Mouse (Mus musculus): ENCODE measurements at regions not wholly inside any gene's neighbourhood (a gene's known extent, or its start where the extent isn't known, plus 50 kb on each side); places are given as distances from the start of the nearest gene placed in this dataset.
A peak's percentile ranks its signal among the peaks of the same experiment; 100 is the strongest.

DNA sequence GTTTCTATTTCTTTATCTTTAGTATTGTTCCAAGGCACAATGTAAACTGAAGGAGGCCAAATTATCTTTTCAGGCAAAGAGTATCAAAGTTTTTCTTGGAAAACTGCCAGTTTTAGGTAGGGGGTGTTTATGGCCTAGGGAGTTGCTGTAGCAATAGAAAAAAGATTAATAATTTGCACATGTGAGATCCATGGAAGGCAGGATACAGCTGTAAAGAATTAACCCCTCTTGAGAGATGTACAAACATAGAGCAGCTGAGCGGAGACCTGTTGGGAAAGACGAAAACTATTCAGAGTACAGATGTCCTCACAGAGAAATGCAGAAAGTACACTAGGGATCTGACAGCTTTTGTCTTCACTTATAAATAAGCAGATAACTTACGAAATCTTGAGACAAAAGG is 176.8 kb downstream of the Fign start:
- Histone ChIP-seq H3K4me2 (no peak overlapping the region), H3K9me3 (no peaks in the 10 kb centered on the region), H3K36me3 (no peaks in the 10 kb centered on the region), H3K27ac (replicated peaks) (no peak overlapping the region), H3K4me3 (no peak overlapping the region), H3K27me3 (replicated peaks) (no peaks in the 10 kb centered on the region), H3K9ac (no peak overlapping the region), H3K4me1 (0 out of 2 replicates have a peak, but pooled peaks cover 12% of the 10 kb centered on the region)
- ATAC-seq (ENCODE audit: extremely low read depth, insufficient number of reproducible peaks, low FRiP score, low TSS enrichment), result no peak
- 57% methylated on average over 3 of the region's 3 CpGs for WGBS

DNA sequence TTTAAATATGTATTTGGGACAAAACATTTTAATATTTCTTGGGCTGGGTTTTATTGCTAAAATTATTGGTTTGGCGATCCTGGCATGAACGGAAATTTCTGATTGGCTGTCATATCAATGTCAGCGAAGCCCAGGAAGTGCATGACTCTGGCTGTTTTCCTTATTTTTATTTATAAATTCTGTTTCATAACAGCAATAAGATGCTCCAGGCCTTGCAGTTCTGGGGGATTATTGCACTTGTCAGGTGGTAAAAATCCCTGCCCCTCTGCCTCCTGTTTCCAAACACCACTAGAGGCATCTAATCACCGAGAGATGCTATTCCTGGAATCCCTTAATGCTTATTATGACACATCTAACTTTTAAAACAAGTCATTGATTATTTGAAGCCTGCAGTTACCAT is 177.8 kb downstream of the Fign start:
- H3K4me3 ChIP-seq, result no peak overlapping the region
- no peaks in the 10 kb centered on the region for H3K36me3 ChIP-seq
- WGBS, result 80% methylated on average over 4 of the region's 4 CpGs
- H3K4me2 ChIP-seq, result no peak overlapping the region
- H3K4me1 ChIP-seq, result 0 out of 2 replicates have a peak, but pooled peaks cover 12% of the 10 kb centered on the region
- H3K27ac ChIP-seq (replicated peaks), result no peak overlapping the region
- no peak overlapping the region for H3K9ac ChIP-seq
- no peaks in the 10 kb centered on the region for H3K9me3 ChIP-seq
- ATAC-seq (ENCODE audit: extremely low read depth, insufficient number of reproducible peaks, low FRiP score, low TSS enrichment), result no peak
- no peaks in the 10 kb centered on the region for H3K27me3 ChIP-seq (replicated peaks)

- peaks cover 5% of the 10 kb centered on the region; the same call in 1 of the 2 replicates for H3K4me1 ChIP-seq
- H3K36me3 ChIP-seq, result no peaks in the 10 kb centered on the region
- no peak for ATAC-seq (ENCODE audit: extremely low read depth, insufficient number of reproducible peaks, low FRiP score, low TSS enrichment)
- H3K27ac ChIP-seq (replicated peaks), result no peak overlapping the region
- H3K4me3 ChIP-seq, result no peak overlapping the region
- no peak overlapping the region for H3K4me2 ChIP-seq
- H3K9me3 ChIP-seq, result no peaks in the 10 kb centered on the region
- H3K27me3 ChIP-seq (replicated peaks), result no peaks in the 10 kb centered on the region
- no peak overlapping the region for H3K9ac ChIP-seq
These were observed 197.2 kb downstream of the Fign start for GRCm38 (mm10) chr2:63900644-63901043.

- no peaks in the 10 kb centered on the region for H3K27me3 ChIP-seq (replicated peaks)
- no peak overlapping the region for H3K4me3 ChIP-seq
- H3K4me1 ChIP-seq, result peaks cover 19% of the 10 kb centered on the region
- H3K36me3 ChIP-seq, result no peaks in the 10 kb centered on the region
- H3K4me2 ChIP-seq, result peak overlapping the region; percentile 35
- H3K9me3 ChIP-seq, result no peaks in the 10 kb centered on the region
- 39% methylated on average over 6 of the region's 6 CpGs for WGBS
- ATAC-seq (ENCODE audit: extremely low read depth, insufficient number of reproducible peaks, low FRiP score, low TSS enrichment), result no peak
- H3K9ac ChIP-seq, result no peak overlapping the region
- no peak overlapping the region for H3K27ac ChIP-seq (replicated peaks)
These were observed 219.4 kb downstream of the Fign start for GRCm38 (mm10) chr2:63878477-63878876.

GRCm38 (mm10) chr2:63877387-63877786 is 220.5 kb downstream of the Fign start:
- H3K9me3 ChIP-seq, result no peaks in the 10 kb centered on the region
- no peak overlapping the region for H3K4me2 ChIP-seq
- no peaks in the 10 kb centered on the region for H3K27me3 ChIP-seq (replicated peaks)
- ATAC-seq (ENCODE audit: extremely low read depth, insufficient number of reproducible peaks, low FRiP score, low TSS enrichment), result no peak
- H3K27ac ChIP-seq (replicated peaks), result no peak overlapping the region
- H3K4me1 ChIP-seq, result peaks cover 19% of the 10 kb centered on the region
- H3K9ac ChIP-seq, result no peak overlapping the region
- no peak overlapping the region for H3K4me3 ChIP-seq
- H3K36me3 ChIP-seq, result no peaks in the 10 kb centered on the region

- H3K4me3 ChIP-seq, result no peak overlapping the region
- H3K9ac ChIP-seq, result no peak overlapping the region
- H3K27me3 ChIP-seq (replicated peaks), result no peaks in the 10 kb centered on the region
- 14% methylated on average over 3 of the region's 3 CpGs for WGBS
- no peak for ATAC-seq (ENCODE audit: extremely low read depth, insufficient number of reproducible peaks, low FRiP score, low TSS enrichment)
- peaks cover 19% of the 10 kb centered on the region for H3K4me1 ChIP-seq
- no peak overlapping the region for H3K27ac ChIP-seq (replicated peaks)
- no peak overlapping the region for H3K4me2 ChIP-seq
- H3K9me3 ChIP-seq, result no peaks in the 10 kb centered on the region
- H3K36me3 ChIP-seq, result no peaks in the 10 kb centered on the region
These were observed 221.5 kb downstream of the Fign start for GRCm38 (mm10) chr2:63876375-63876774.

GRCm38 (mm10) chr2:63875101-63875500 is 222.7 kb downstream of the Fign start:
- ATAC-seq (ENCODE audit: extremely low read depth, insufficient number of reproducible peaks, low FRiP score, low TSS enrichment), result no peak
- Histone ChIP-seq H3K36me3 (no peaks in the 10 kb centered on the region), H3K27ac (replicated peaks) (no peak overlapping the region), H3K9ac (no peak overlapping the region), H3K4me1 (peaks cover 19% of the 10 kb centered on the region), H3K4me3 (no peak overlapping the region), H3K9me3 (no peaks in the 10 kb centered on the region), H3K4me2 (no peak overlapping the region), H3K27me3 (replicated peaks) (no peaks in the 10 kb centered on the region)
- 39% methylated on average over 4 of the region's 4 CpGs for WGBS

DNA sequence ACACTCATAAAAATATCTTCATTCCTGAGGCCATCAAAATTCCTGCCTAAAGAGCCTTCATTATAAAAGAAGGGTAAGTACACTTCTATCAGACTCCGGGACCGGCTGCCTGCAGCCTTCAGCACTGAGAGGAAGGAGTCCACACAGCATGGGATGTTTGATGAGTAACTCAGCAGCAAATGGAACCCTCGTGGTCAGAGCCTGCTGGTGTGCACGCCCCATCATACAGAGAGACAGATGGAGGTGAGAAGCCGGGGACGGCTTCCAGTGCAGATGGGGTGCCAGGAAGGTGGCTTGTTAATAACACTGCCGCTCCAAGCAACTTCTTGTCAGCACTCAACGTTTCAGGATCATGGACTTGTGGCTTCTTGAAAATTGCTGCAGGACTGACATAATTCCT is 231.3 kb downstream of the Fign start:
- H3K27ac ChIP-seq (replicated peaks), result no peak overlapping the region
- no peaks in the 10 kb centered on the region for H3K36me3 ChIP-seq
- ATAC-seq (ENCODE audit: extremely low read depth, insufficient number of reproducible peaks, low FRiP score, low TSS enrichment), result no peak
- no peak overlapping the region for H3K4me3 ChIP-seq
- no peaks in the 10 kb centered on the region for H3K27me3 ChIP-seq (replicated peaks)
- WGBS, result 47% methylated on average over 8 of the region's 8 CpGs
- no peaks in the 10 kb centered on the region for H3K9me3 ChIP-seq
- no peak overlapping the region for H3K4me2 ChIP-seq
- H3K4me1 ChIP-seq, result no peaks in the 10 kb centered on the region
- H3K9ac ChIP-seq, result no peak overlapping the region

DNA sequence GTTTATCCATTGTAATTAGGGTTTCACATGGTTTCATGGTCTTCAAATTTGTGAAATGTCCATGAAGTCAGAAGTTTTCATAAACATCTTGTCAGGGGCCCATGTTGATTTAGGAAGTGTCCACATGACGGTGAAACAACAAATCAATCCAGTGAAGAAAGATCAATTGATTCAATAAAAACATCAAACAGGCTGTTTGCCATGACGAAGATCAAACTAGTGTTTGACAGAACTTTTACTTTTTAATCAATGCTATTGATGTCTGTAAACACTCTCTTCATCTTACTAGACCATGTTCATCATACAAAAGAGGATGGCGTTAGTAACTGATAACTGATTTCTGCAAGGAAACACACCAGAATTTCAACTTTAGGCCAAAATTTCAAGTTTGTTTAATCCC is 236.0 kb downstream of the Fign start:
- Histone ChIP-seq H3K27me3 (replicated peaks) (no peaks in the 10 kb centered on the region), H3K27ac (replicated peaks) (no peak overlapping the region), H3K4me3 (no peak overlapping the region), H3K4me2 (no peak overlapping the region), H3K36me3 (no peaks in the 10 kb centered on the region), H3K9me3 (no peaks in the 10 kb centered on the region), H3K4me1 (no peaks in the 10 kb centered on the region), H3K9ac (no peak overlapping the region)
- ATAC-seq (ENCODE audit: extremely low read depth, insufficient number of reproducible peaks, low FRiP score, low TSS enrichment), result no peak
- WGBS, result 77% methylated on average over 3 of the region's 3 CpGs

GRCm38 (mm10) chr2:63856462-63857054 is 241.3 kb downstream of the Fign start:
- H3K4me2 ChIP-seq, result no peak overlapping the region

GRCm38 (mm10) chr2:63855476-63855875 is 242.4 kb downstream of the Fign start:
- WGBS, result 81% methylated on average over 5 of the region's 5 CpGs
- Histone ChIP-seq H3K27me3 (replicated peaks) (no peaks in the 10 kb centered on the region), H3K36me3 (no peaks in the 10 kb centered on the region), H3K9me3 (no peaks in the 10 kb centered on the region), H3K4me2 (no peak overlapping the region), H3K27ac (replicated peaks) (no peak overlapping the region), H3K4me3 (no peak overlapping the region), H3K4me1 (peaks cover 17% of the 10 kb centered on the region), H3K9ac (no peak overlapping the region)
- no peak for ATAC-seq (ENCODE audit: extremely low read depth, insufficient number of reproducible peaks, low FRiP score, low TSS enrichment)

More at GRCm38 (mm10) chr2:63856462-63857054, 241.3 kb downstream of the Fign start:
- whole genome bisulfite sequencing, result 55% methylated on average over 11 of the region's 11 CpGs
- H3K4me3 ChIP-seq, result no peak overlapping the region
- no peak overlapping the region for H3K9ac ChIP-seq
- no peaks in the 10 kb centered on the region for H3K9me3 ChIP-seq
- H3K27me3 ChIP-seq (replicated peaks), result no peaks in the 10 kb centered on the region
- H3K4me1 ChIP-seq, result peaks cover 17% of the 10 kb centered on the region
- ATAC-seq (ENCODE audit: extremely low read depth, insufficient number of reproducible peaks, low FRiP score, low TSS enrichment), result no peak
- no peaks in the 10 kb centered on the region for H3K36me3 ChIP-seq
- no peak overlapping the region for H3K27ac ChIP-seq (replicated peaks)

GRCm38 (mm10) chr2:63854198-63854875 is 243.5 kb downstream of the Fign start:
- 32% methylated on average over 1 of the region's 1 CpGs for whole genome bisulfite sequencing
- H3K4me2 ChIP-seq, result no peak overlapping the region

More at GRCm38 (mm10) chr2:63854198-63854875, 243.5 kb downstream of the Fign start:
- H3K27ac ChIP-seq (replicated peaks), result peak overlapping the region; percentile 31
- no peaks in the 10 kb centered on the region for H3K9me3 ChIP-seq
- no peak for ATAC-seq (ENCODE audit: extremely low read depth, insufficient number of reproducible peaks, low FRiP score, low TSS enrichment)
- peaks cover 17% of the 10 kb centered on the region for H3K4me1 ChIP-seq
- no peak overlapping the region for H3K9ac ChIP-seq
- no peaks in the 10 kb centered on the region for H3K27me3 ChIP-seq (replicated peaks)
- H3K4me3 ChIP-seq, result no peak overlapping the region
- H3K36me3 ChIP-seq, result no peaks in the 10 kb centered on the region
